Mouse (Mus musculus): Measurements from ENCODE around the gene Akp3.

Akp3 gene

DNA sequence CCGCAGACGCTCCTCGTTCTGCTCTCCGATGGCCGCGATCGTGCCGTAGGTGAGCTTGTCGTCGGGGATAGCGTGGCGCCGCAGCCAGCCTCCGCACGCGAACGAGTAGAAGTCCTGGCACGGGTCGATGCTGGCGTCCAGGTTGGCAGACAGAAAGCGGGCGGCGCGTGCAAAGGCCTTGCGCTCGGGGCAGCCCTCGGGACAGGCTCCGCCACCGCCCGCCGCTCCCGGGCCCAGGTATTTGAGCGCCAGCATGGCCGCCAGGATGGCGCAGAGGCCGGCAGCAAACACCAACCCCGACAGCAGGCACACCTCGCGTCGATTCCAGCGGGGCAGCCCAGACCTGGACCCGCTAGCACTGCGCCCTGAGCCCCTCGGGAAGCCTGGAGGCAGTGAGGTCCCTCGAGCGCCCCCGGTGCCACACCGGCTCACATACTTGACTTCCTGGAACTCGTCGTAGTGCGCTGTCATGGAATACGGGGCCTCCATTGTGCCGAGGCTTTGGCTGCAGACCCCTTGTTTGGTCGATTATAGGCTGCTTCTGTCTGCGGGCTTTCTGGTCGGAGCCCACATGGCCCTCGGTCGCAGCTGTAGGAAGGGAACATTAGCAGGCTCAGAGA, 29.8 kb downstream of the Akp3 start:
- no peak for DNase-seq

DNA sequence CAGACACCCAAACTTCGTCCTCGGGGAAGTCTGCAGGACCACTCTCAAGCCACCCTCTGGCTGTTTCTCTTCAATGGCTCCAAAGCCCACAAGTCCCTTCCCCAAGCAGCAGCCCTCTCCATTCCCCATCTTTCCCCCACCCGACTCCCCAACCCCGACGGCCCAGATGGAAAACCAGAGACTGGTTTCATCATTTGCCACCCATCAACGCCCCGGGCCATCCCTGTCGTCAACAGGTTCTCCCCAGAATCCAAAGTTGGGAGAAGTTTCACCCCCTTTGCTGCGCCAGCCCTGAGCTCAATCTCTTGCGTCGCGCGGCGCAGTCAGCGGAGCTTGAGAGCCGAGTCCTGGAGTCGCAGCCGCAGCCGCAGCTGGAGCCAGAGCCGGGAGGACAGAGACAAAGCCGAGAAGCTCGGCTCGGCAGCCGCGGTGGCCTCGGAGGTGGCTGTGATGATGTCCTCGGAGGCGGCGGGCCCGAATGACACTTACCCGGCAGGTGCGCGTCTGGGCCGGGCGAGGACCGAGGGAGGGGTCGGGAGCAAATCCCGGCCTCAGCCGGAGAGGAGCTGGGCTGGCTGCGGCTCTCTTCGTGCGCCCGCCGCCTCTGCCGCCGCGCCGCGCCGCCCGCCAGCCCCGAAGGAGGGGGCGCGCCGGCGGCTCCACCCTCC, 30.9 kb downstream of the Akp3 start:
- DNase-seq = peak in 1 of 2 experiments; percentile 30

- DNase-seq = no peak
Measured at GRCm38 (mm10) chr1:87156199-87156587, 31.4 kb downstream of the Akp3 start, which contains the start of gene Ecel1. TSS of gene Ecel1 (minus strand) at chr1:87156521.

- DNase-seq = no peak
Measured at GRCm38 (mm10) chr1:87159396-87159795, 34.6 kb downstream of the Akp3 start.

- DNase-seq = no peak
Measured at GRCm38 (mm10) chr1:87164164-87164795, 39.5 kb downstream of the Akp3 start.

DNA sequence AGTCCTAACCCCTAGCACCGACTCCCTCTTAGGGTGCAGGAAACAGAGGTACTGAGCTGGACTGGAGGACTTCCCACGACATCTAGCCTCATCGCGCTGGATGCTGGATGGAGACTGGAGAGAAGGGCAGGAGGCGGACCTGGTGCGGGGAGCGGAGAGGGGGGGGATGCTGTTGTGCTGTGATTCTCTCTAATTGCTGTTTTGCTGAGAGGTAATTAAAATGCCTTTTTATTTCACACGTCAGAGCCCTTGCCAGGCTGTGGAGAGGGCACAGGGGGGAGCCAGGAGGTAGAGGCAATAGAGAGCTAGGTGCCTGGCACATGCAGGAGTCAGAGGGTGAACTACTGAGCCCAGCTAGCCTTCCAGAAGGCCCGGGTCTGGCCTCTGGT, 40.0 kb downstream of the Akp3 start:
- DNase-seq = no peak

- DNase-seq = no peak
Measured at GRCm38 (mm10) chr1:87170458-87170857, 45.7 kb downstream of the Akp3 start.

- DNase-seq = no peak
Measured at GRCm38 (mm10) chr1:87171312-87171711, 46.5 kb downstream of the Akp3 start.

DNA sequence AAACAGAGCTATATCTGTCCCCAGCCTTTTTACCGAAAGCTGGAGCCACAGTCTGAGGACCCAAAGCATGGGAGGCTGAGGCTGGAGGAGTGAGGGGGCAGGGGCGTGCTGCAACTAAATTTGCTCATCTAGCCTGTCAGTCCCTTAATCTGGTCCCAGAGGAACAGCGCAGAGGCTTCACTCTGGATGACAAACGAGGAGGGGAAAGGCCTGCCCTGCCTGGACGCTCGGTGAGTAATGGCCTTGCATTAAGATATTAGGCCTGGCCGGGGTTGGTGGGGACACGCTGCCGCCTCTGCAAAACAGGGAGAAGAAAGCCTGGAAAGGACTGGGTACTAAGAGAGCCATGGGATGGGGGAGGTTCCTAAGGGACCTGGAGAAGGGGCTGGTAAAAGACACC, 47.5 kb downstream of the Akp3 start:
- DNase-seq = no peak

DNA sequence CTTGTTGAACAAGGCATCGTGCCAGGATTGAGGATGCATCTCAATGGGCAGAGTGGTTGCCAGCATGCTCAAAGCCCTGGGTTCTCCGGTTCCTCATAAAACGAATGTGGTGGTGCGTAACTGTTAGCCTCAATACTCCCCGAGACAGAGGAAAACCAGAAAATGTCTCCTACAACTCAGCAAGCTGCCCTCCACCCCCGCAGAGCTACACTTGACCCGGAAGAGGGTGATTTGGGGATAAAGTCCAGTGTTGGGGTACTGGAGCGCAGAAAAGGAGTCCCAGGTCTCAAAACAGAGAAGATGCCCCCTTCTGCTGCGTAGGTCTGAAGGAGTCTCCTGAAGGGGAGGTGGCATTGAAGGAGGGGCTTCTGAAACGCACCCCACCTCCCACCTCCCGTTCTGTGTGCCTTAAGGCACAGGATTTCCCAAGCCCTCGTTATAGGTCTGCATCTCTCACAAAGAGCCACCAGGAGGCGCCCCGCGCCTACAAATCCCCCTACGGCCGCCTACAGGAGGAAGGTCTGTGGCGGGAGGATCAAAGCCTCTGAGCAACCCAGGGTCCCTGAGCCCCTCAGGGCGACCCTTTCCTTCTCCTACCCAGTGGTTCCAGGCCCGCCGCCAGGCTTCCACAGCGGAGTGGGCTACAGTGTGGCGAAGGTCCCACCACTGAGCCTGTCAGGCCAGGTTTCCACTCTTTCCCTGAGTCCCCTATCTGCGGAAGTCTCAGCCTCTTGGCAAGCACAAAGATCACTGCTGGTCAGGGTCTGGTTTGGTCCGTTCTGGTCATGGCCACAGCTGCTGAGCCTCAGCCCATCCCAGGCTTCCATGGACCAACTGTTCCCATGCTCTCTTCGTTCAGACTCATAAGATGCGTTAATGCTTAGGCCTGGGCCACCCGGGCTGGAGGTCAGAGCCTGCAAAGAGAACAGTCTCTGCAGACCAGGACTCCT, 49.5 kb downstream of the Akp3 start:
- DNase-seq = peak; percentile 77 to 83

GRCm38 (mm10) chr1:87175852-87176292, 51.1 kb downstream of the Akp3 start:
- DNase-seq = peak; percentile 74 to 80

All from cerebellum, postnatal 10 days (tissue).